Mouse (Mus musculus): ENCODE data around the gene Erbb4. TPM values are rescaled to one million over a fixed set of nuclear protein-coding genes. Genes with fewer than 3 reads are reported as not detected.
A peak's percentile ranks its signal among the peaks of the same experiment; 100 is the strongest.

The Erbb4 gene
- total RNA-seq, 2 experiments from 2014 or later, result 13.7 to 13.9 TPM

DNA sequence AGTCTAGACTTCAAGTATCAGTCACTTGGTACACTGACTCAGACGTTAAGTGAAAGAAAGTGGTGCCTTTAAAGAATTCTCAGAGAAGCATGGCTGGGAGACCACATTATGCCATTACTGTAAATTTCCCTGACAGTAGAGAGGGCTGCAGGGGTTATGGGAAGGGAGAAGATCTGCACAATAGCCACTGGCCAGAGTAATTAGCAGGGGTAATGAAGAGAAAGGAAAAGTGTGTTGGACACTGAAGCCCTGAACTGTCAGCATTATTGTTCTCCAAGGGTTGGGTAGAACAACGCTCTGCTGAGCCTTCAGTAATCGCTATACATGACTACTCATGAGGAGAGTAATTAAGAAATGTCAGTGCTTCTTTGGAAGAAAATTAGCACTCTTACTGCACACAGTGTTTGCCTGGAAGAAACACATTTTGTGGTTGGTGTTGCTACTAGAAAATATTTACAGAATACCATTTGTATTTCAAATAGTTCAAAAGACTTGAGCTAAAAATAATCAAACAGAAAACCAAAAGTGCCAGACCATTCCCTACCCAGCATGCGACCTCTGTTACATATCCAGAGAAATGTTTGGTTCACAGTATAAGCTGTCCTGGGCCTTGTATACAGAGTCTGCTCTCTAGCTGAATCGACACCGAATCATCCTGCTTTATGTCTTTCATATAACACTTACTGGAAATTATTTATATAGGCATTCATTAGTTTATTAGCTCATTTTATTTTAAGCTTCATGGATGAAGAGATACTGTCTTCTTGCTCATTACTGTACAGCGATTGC, 965.1 kb downstream of the Erbb4 start:
- DNase-seq, result no peak
- intact Hi-C loops (cut with DNase I), result no loop called here

DNA sequence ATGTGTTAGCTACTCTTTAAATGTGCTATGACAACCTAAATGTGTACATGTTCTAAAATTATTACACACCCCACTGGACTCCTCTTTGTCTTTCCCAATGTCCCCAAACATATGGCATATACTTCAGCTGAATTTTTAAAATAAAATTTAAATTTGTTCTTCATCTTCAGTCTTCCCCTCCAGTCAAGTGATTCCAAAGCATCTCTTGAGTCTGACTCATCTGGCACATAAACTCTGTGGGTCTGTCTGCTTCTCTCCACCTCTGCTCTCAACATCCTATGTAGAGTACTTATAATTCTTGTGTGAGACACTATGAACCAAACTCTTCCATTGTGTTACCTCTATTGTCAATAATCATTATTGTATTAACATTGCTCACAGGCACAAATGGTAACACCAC, 972.9 kb downstream of the Erbb4 start:
- no peak for DNase-seq
- intact Hi-C loops (cut with DNase I), result no loop called here

DNA sequence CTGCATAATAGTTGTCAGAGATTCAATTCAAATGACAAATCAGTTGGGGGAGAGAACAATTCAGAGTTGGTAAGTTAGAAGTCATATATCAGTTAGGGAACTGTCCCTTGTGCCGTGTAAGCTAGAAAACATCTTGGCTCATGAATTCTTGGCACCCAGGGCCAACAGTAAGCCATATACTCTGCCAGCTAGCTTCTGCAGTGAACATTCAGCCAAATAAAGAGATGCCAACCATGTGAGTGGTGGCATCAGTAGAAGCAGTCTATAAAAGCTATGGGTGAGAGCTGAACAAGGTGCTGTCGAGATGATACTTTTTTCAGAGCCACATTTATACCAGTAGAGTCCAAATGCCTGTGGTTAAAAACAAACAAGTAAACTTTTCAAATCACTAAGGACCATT, 973.4 kb downstream of the Erbb4 start:
- DNase-seq, result no peak
- intact Hi-C loops (cut with DNase I), result no loop called here

DNA sequence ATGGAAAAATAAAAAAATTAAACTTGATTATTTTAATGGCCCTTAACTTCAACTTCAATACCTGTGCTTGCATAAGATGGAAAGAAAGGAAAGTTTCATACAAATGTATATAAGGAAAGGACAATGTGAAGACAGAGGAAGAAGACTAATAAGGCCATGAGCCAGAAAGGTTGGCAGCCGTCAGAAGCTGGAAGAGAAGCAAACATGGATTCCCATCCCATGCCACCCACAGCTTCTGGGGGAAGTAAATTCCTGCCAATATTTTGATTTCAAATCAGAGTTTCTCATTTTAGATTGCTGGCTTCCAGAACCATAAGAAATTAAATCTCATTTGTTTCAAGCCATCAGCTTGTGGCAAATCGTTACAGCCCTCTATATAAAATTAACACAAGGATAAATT, 984.3 kb downstream of the Erbb4 start:
- DNase-seq, result no peak
- intact Hi-C loops (cut with DNase I), result no loop called here

DNA sequence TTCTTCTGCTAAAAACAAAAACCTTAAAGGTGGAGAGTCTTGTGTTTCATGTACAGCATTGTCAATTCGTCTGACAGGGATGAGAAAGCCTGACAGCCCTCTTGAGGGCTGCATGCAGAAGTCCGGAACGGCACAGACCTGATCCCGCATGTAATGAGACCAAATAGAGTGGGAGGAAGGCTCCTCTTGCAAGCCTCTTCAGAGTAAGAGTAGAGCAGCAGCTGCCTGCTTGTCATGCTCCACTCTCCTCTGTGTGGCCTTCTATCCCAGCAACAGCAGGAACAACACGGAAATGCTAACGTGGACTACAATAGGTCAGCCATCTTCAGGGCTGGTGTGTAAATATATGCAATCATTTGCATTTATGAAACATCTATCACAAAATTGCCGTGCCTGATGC, 987.5 kb downstream of the Erbb4 start:
- DNase-seq, result no peak
- intact Hi-C loops (cut with DNase I), result no loop called here

DNA sequence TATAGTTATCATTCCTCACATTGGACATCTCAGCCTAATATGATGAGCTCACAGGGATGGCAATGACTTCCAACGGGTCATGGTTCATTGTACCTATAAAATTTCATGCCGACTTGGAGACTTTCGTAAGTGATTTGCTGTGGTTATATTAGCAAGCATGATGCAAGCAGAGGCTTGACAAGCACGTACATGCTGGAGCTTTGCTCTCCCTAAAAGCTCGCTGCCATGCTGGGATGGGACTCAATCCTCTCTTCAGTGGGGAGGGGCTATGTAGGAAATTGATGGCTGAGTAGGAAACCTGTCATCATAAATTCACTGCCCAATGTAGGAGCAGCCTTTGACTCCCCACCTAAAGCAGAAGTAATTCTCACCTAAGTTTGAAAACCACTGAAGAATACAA, 992.1 kb downstream of the Erbb4 start:
- intact Hi-C loops (cut with DNase I), result no loop called here
- no peak for DNase-seq

DNA sequence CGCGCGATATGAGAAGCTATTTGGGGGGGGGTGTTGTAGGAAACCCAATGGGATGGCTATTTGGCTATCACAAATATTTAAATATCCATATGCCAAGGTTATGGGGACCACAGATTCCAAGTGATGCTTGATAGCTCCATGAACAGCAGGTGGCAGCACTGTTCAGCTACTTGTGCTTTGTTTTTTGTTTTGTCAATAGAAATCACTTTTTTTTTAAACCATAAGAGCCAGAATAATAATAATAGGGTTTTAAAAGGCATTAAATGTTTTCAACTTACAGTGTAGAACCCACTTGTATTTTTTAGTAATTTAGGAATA, 1001.4 kb downstream of the Erbb4 start:
- intact Hi-C loops (cut with DNase I), result loop anchor here (2.0 to 5.0 kb wide), 2 partner anchors 1012 to 1031 kb away; no protein-coding TSS in a partner anchor
- peak in 1 of 2 experiments; percentile 8 for DNase-seq

DNA sequence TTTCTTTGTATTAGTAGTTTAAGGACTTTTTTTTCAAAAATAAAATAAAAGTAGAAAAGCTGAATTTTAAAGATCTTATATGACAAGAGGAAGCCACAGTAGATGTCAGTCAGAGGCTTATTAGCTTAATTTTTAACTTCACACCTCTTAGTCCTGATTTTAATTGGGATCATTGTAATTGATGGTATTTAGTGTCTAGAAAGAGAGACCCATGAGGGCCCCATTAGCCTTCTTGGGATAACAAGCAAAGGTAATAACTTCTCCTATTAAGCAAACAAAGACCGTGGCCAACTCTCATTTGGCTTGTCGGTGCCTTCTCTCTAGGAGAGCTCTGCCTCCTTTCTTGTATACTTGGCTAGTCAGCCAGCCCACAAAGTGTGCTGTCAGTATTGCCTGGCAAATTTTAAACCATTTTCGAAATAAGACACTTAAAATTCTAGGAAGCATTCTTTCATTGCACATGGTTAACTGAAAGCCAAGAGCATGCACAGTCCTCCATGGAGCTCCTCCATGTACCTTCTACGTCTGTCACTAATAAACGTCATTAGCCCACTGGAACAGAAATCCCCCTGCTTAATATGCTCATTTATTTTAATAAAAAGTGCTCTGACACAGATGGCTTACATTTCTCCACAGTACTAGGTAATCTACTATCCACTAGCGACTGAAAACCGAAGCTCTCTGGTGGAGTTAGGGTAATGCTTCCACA, 1001.9 kb downstream of the Erbb4 start:
- no peak for DNase-seq
- intact Hi-C loops (cut with DNase I), result loop anchor here (2.0 to 5.0 kb wide), 2 partner anchors 1013 to 1031 kb away; no protein-coding TSS in a partner anchor

DNA sequence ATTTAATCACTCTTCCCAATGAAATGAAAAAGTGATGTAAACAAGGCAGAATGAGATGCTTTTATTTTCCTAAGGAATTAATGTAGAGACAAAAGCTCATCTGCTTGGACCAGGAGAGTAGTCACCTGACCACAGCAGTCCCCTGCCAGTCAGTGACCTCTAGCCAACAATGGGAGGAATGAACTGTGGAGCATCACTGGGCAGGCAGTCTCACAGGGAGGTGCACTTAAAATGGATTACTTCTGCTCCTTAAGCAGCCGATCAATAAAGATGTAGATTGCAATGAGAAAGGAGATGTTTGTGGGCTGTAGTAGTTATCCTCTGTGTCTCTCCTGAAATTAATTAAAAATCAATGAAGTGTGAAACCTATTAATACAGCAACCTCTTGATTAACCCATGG, 1018.2 kb downstream of the Erbb4 start:
- no peak for DNase-seq
- intact Hi-C loops (cut with DNase I), result no loop called here

DNA sequence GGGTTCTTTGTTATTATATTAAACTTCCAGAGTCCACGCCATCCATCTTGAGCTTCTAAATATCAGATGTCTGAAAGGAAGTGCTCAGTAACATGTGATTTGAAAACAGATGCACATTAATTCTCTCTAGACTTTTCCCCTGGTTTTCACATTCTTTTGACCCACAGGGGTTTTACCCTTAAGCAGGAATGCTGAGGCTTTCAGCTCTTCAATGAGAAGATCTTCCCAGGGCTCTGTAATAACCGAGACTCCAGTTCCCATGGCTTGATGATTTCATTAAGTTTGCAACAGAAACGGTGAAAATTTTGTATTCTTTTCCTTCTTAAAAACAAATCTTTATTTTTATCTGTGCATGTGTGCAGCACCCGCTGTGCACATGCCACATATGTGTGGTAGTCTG, 1051.4 kb downstream of the Erbb4 start:
- DNase-seq, result no peak

DNA sequence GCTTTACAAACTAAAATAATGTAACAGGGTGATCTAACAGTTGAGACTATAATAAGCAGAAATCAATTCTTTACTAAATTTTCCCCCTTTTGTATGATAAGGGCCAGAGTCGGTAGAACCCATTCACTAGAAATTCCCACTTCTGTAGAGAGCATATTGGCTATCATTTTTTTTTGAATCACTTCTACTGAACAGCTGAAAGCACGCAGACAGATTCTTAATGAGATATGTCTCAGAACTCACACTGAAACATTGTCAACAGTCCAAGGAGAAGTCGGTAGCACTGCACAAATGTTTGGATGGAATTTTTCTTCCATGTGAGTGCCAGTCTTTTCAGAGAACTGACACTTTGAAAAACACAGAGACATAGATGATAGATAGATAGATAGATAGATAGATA, 1053.1 kb downstream of the Erbb4 start:
- intact Hi-C loops (cut with DNase I), result no loop called here
- DNase-seq, result no peak

More for the DNA sequence above, 1051.4 kb downstream of the Erbb4 start:
- intact Hi-C loops (cut with DNase I), result no loop called here

DNA sequence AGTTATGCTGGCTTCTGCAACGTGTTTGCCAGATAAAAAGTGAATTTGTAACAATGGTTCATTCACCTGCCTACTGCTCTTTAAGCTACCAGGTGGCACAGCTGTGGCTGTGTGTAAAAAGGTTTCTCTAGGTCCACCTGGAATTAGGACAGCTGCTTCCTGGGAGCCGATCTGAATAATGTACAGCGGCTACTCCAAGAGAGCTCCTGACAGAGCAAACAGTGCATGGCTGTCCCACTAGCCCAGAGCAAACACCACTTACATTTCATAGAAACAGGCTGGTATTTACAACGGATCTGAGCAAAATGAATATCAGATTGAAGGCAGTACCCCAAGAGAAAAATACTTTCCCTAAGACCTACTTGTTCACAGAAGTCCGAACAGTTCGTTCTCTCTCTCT, 1058.0 kb downstream of the Erbb4 start:
- intact Hi-C loops (cut with DNase I), result no loop called here
- no peak for DNase-seq

DNA sequence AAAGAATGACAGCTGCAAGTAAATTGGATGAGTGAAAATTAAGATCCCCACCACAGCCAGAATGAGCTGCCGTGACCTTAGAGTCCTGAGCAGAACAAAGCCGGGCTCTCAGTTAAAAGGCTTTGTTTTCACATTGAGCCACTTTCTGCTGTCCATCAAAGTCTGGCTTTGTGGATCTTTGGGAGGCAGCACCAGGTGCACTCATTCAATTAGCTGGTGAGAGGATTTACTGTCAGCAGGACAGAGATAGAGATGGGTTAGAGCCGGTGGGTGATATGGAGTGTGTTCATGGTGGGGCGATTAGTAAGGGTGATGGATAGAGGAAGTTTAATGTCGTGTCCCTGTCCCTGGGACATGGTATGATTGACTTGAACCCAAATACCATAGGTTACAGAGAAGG, 1060.7 kb downstream of the Erbb4 start:
- intact Hi-C loops (cut with DNase I), result no loop called here
- DNase-seq, result no peak

DNA sequence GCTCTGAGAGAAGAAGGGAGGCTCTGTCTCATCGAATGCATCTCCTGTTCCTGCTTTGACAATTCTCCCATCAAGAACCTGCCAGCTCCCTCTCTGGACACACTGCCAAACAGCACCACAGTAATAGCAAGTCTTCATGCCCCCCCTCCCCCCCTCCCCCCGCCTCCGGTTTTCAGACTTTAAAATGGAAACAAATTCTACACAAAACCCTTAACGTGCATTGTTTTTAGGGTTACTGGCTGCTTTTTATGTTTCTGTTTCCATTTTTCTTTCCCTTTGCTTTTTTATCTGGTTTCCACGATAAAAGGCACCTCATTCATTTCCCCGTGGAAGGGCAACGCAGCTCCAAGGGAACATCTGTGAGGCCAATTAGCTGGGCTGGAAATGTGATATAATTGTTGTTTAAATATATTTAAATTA, 1061.3 kb downstream of the Erbb4 start:
- intact Hi-C loops (cut with DNase I), result no loop called here
- no peak for DNase-seq

DNA sequence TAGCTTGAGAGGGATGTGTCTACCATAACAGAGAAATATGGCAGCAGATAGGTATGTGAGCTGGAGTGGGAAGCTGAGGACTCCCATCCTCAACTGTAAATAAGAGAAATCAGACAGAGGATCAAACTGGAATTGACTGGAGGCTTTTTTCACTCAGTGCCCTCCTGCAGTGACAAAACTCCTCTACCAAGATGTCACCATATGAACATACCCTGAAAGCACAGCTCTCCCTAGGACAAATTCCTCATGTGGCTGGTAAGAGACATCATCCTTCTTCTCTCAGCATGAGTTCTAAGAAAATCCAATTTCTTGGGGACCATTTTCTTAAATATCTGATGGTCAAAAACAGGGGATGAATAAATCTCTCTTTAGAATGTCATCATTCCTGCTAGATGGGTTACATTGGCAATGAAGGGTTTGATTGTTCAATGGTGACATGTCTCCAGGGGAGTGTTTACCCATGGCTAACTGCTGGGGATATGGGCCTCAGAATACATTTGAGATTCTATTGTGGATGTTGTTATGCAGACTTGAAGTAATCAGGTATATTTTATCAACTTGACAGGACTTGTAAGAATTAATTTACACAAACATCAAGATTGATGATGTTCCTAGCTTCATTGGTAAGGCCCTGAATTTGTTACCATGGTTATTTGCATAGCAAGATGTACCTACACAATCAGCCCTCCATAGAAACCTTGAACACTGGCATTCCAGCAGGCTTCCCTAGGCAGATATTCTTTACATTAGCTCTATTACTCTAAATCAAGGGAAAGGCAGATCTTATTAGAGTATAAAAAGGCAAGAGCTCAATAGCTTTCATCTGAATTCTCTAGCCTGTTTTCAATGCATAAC, 1083.5 kb downstream of the Erbb4 start:
- no peak for DNase-seq
- intact Hi-C loops (cut with DNase I), result no loop called here

DNA sequence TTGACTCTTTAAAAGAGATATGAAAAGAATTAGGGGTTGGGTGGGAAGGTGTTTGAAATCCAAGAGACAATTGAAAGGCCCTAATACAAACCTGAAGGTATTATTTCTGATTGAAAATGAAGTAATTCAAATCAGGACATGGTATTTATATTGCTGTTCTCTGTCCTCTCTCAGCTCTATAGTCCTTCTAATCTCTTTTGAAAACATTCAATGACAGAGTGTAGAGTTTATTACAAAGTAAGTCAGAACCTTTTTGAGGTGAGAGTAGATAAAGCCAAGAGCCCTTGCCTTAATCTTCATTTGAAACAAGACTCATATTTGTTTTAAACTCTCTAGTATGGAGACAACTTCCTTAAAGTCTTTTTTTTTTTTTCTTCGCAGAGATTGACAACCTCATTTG, 1087.8 kb downstream of the Erbb4 start:
- no peak for DNase-seq
- intact Hi-C loops (cut with DNase I), result no loop called here

DNA sequence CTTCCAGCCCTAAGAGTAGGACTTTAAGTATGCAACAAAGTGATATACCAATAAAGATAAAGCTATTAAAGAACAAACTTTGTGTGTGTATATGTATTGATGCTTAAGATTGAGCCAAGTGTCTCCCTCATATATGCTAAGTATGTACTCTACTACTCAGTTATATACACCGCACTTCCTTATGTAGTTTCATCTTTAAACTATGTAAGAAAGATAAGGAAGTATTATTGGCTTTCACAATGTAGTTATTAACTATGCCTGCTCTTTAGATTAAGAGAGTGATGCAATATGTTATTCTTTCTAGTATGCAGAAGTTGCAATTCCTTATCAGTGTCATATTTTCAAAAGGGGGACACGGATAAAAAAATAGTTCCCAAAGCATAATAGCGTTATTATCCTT, 1088.2 kb downstream of the Erbb4 start:
- no peak for DNase-seq
- intact Hi-C loops (cut with DNase I), result no loop called here

All from heart, postnatal 36 days (tissue).